15 mouse cellular contexts compared by ENCODE assay signal in genomic region chr3:31203947-31204346, GRCm38 (mm10). TPM values are rescaled to one million over a fixed set of nuclear protein-coding genes. Genes with fewer than 3 reads are reported as not detected.
"Had no signal": no experiment of that assay in that cellular context is flagged by ENCODE, and none has a peak within 500 bp of the region (broad histone marks: within the 10 kb centered on the region; RNA-seq: fewer than 3 reads in every experiment).

No protein-coding gene starts in this region.

- DNase-seq: kidney, adult 11 months; kidney, postnatal 25 days; layer of hippocampus, adult 9-11 months; liver; liver, embryonic 13.5 days; liver, postnatal 0 days; lung, postnatal 36 days; right cerebral cortex, postnatal 14 days; thymus, adult 18-20 months; thymus, postnatal 14 days had no signal

- H3K27ac ChIP-seq: liver, embryonic 13.5 days; midbrain, embryonic 15.5 days; stomach, embryonic 15.5 days had no signal

- H3K4me3 ChIP-seq: limb, embryonic 12.5 days; liver, embryonic 13.5 days; midbrain, embryonic 15.5 days; stomach, embryonic 15.5 days had no signal

- H3K36me3 ChIP-seq: limb, embryonic 12.5 days; liver, embryonic 13.5 days; midbrain, embryonic 15.5 days; stomach, embryonic 15.5 days had no signal

- ATAC-seq: liver, postnatal 0 days; lung, postnatal 0 days; midbrain, embryonic 15.5 days had no signal

- H3K4me1 ChIP-seq: liver, embryonic 13.5 days had no signal

- H3K9ac ChIP-seq: limb, embryonic 12.5 days; liver, embryonic 13.5 days; liver, postnatal 0 days; midbrain, embryonic 15.5 days; stomach, embryonic 15.5 days had no signal

- H3K4me2 ChIP-seq: limb, embryonic 12.5 days; liver, embryonic 13.5 days; midbrain, embryonic 15.5 days; stomach, embryonic 15.5 days had no signal

- H3K27me3 ChIP-seq: limb, embryonic 12.5 days; liver, embryonic 13.5 days; midbrain, embryonic 15.5 days; stomach, embryonic 15.5 days had no signal

- H3K9me3 ChIP-seq: limb, embryonic 12.5 days; liver, embryonic 13.5 days; midbrain, embryonic 15.5 days; stomach, embryonic 15.5 days had no signal

RNA-seq across cellular contexts. Expression of gene Cldn11, which starts 54.2 kb away (rescaled TPM):
- total RNA-seq: megakaryocyte progenitor cell, adult 5-6 weeks had no signal
